26 mouse cellular contexts compared by ENCODE assay signal in genomic region chr5:150616216-150616615, GRCm38 (mm10).
"Had no signal": no experiment of that assay in that cellular context is flagged by ENCODE, and none has a peak within 500 bp of the region (broad histone marks: within the 10 kb centered on the region; RNA-seq: fewer than 3 reads in every experiment).

No protein-coding gene starts in this region.

- H3K9me3 ChIP-seq: heart, embryonic 13.5 days; heart, embryonic 15.5 days; hindbrain, embryonic 10.5 days; hindbrain, embryonic 12.5 days; limb, embryonic 10.5 days; limb, embryonic 12.5 days; liver, embryonic 13.5 days; liver, embryonic 15.5 days had no signal

- H3K4me3 ChIP-seq: gastrocnemius, adult 2 months; heart, adult 2 months; heart, embryonic 13.5 days; heart, embryonic 15.5 days; hindbrain, embryonic 10.5 days; hindbrain, embryonic 12.5 days; layer of hippocampus, adult 2 months; left cerebral cortex, adult 2 months; limb, embryonic 10.5 days; limb, embryonic 12.5 days; liver, embryonic 13.5 days; liver, embryonic 15.5 days had no signal

- ATAC-seq: forebrain, embryonic 16.5 days; hindbrain, embryonic 16.5 days; inflammation-experienced regulatory T-cells, adult 6 months; intestine, postnatal 0 days had no signal

- H3K4me1 ChIP-seq: heart, embryonic 13.5 days; heart, embryonic 15.5 days; hindbrain, embryonic 10.5 days; hindbrain, embryonic 12.5 days; limb, embryonic 12.5 days had no signal

- H3K27ac ChIP-seq: gastrocnemius, adult 2 months; heart, adult 2 months; heart, embryonic 13.5 days; heart, embryonic 15.5 days; hindbrain, embryonic 10.5 days; hindbrain, embryonic 12.5 days; hindbrain, embryonic 14.5 days; layer of hippocampus, adult 2 months; left cerebral cortex, adult 2 months; limb, embryonic 10.5 days; limb, embryonic 12.5 days; liver, embryonic 13.5 days; liver, embryonic 15.5 days had no signal

- H3K4me2 ChIP-seq: heart, embryonic 11.5 days; heart, embryonic 13.5 days; heart, embryonic 15.5 days; hindbrain, embryonic 12.5 days; hindbrain, embryonic 14.5 days; limb, embryonic 12.5 days; liver, embryonic 13.5 days; liver, embryonic 15.5 days had no signal

- H3K27me3 ChIP-seq: heart, embryonic 13.5 days; heart, embryonic 15.5 days; hindbrain, embryonic 12.5 days; limb, embryonic 12.5 days; liver, embryonic 13.5 days; liver, embryonic 15.5 days had no signal

- DNase-seq: gastrocnemius, adult 2 months; gastrocnemius, postnatal 10 days; gastrocnemius, postnatal 25 days; heart, adult 2 months; heart, postnatal 14 days; heart, postnatal 36 days; kidney, adult 18-20 months; kidney, postnatal 25 days; kidney, postnatal 4 days; liver; liver, embryonic 13.5 days had no signal

- H3K9ac ChIP-seq: heart, embryonic 13.5 days; heart, embryonic 15.5 days; hindbrain, embryonic 12.5 days; hindbrain, embryonic 14.5 days; limb, embryonic 12.5 days; liver, embryonic 13.5 days; liver, embryonic 15.5 days had no signal

- H3K36me3 ChIP-seq: heart, embryonic 15.5 days; hindbrain, embryonic 10.5 days; hindbrain, embryonic 12.5 days; limb, embryonic 10.5 days; limb, embryonic 12.5 days; liver, embryonic 13.5 days; liver, embryonic 15.5 days had no signal
